Mouse (Mus musculus) MEL (cell line): ENCODE data around the gene C1qtnf1. TPM values are rescaled to one million over a fixed set of nuclear protein-coding genes. Genes with fewer than 3 reads are reported as not detected.

Experiments
- DNase-seq: peaks from one replicate; pipeline ENCODE4 v3.0.0; 2011; ENCODE audit warnings: low read depth, low spot score
- H3K27ac ChIP-seq: 2 replicates; pipeline ENCODE4 v1.5.1; 2012; ENCODE audit warnings: low read depth, mild to moderate bottlenecking, control low read depth, low read length, moderate library complexity; ENCODE audit not compliant: control insufficient read depth
- H3K27me3 ChIP-seq, 2 experiments: fragments of 150-350 bp in 1 of 2; sonication (generic) in 1 of 2; 2 replicates each; pipeline ENCODE4 v1.6.1; 2012; ENCODE audit warnings: low read length in 2 of 2, mild to moderate bottlenecking in 2 of 2, improper control_type of control experiment in 1 of 2, moderate library complexity in 1 of 2; ENCODE audit not compliant: insufficient read depth in 2 of 2, control insufficient read depth in 1 of 2
- H3K36me3 ChIP-seq, 2 experiments: 2 replicates each; pipeline ENCODE4 v1.6.1; 2012 to 2014; ENCODE audit warnings: low read length in 2 of 2, improper control_type of control experiment in 1 of 2, inconsistent platforms in 1 of 2, mild to moderate bottlenecking in 1 of 2; ENCODE audit not compliant: insufficient read depth in 2 of 2, control insufficient read depth in 1 of 2
- H3K4me1 ChIP-seq, 2 experiments: fragments of 150-350 bp in 1 of 2; sonication (generic) in 1 of 2; 2 replicates each; pipeline ENCODE4 v1.6.1; 2012; ENCODE audit warnings: low read length in 2 of 2, improper control_type of control experiment in 1 of 2, mild to moderate bottlenecking in 1 of 2; ENCODE audit not compliant: insufficient read depth in 2 of 2, control insufficient read depth in 1 of 2
- H3K4me3 ChIP-seq, 2 experiments: fragments of 150-350 bp in 1 of 2; sonication (generic) in 1 of 2; 2 replicates each; pipeline ENCODE4 v1.5.1; 2012; ENCODE audit warnings: low read depth in 2 of 2, low read length in 2 of 2, mild to moderate bottlenecking in 2 of 2, moderate library complexity in 2 of 2, control low read depth in 1 of 2, improper control_type of control experiment in 1 of 2; ENCODE audit not compliant: control insufficient read depth in 1 of 2, insufficient read depth in 1 of 2
- H3K79me2 ChIP-seq: 2 replicates; pipeline ENCODE4 v1.6.1; 2012; ENCODE audit warnings: mild to moderate bottlenecking, low read length, moderate library complexity; ENCODE audit not compliant: control insufficient read depth, poor library complexity, insufficient read depth
- H3K9ac ChIP-seq: 2 replicates; pipeline ENCODE4 v1.6.1; 2012; ENCODE audit warnings: low read depth, mild to moderate bottlenecking, control low read depth, low read length, moderate library complexity; ENCODE audit not compliant: control insufficient read depth, poor library complexity, severe bottlenecking
- H3K9me3 ChIP-seq: fragments of 150-350 bp; sonication (generic); replicated peaks from 2 replicates; pipeline ENCODE4 v1.6.1; 2012; ENCODE audit warnings: mild to moderate bottlenecking, low read length, improper control_type of control experiment, moderate library complexity; ENCODE audit not compliant: insufficient read depth
- BHLHE40 ChIP-seq: IDR thresholded peaks from 2 replicates; pipeline ENCODE4 v1.6.1; 2012; ENCODE audit warnings: low read depth, mild to moderate bottlenecking, inconsistent platforms, low read length, improper control_type of control experiment, borderline replicate concordance
- E2F4 ChIP-seq: IDR thresholded peaks from 2 replicates; pipeline ENCODE4 v1.6.1; 2011; ENCODE audit warnings: low read depth, low read length, improper control_type of control experiment, borderline replicate concordance
- GABPA ChIP-seq: IDR thresholded peaks from 2 replicates; pipeline ENCODE4 v1.6.1; 2012; ENCODE audit warnings: low read depth, mild to moderate bottlenecking, inconsistent platforms, low read length, improper control_type of control experiment, moderate library complexity
- GATA1 ChIP-seq: IDR thresholded peaks from 2 replicates; pipeline ENCODE4 v1.6.1; 2011; ENCODE audit warnings: low read depth, low read length, improper control_type of control experiment
- MAZ ChIP-seq: IDR thresholded peaks from 2 replicates; pipeline ENCODE4 v1.6.1; 2012; ENCODE audit warnings: low read depth, mild to moderate bottlenecking, inconsistent platforms, low read length, improper control_type of control experiment
- MEF2A ChIP-seq: IDR thresholded peaks from 2 replicates; pipeline ENCODE4 v1.6.1; 2014; ENCODE audit warnings: low read depth, mild to moderate bottlenecking, inconsistent platforms, low read length, improper control_type of control experiment; ENCODE audit not compliant: poor library complexity, insufficient replicate concordance, severe bottlenecking; ENCODE audit errors: extremely low read depth
- MYC ChIP-seq: IDR thresholded peaks from 2 replicates; pipeline ENCODE4 v1.6.1; 2011; ENCODE audit warnings: low read depth, mild to moderate bottlenecking, low read length, improper control_type of control experiment, moderate library complexity
- POLR2AphosphoS2 ChIP-seq: IDR thresholded peaks from 2 replicates; pipeline ENCODE4 v1.6.1; 2011; ENCODE audit warnings: low read length, improper control_type of control experiment
- POLR2AphosphoS5 ChIP-seq: IDR thresholded peaks from 2 replicates; pipeline ENCODE4 v1.6.1; 2012; ENCODE audit warnings: low read depth, borderline replicate concordance, mild to moderate bottlenecking, inconsistent platforms, low read length, moderate library complexity, mixed read lengths
- RAD21 ChIP-seq: IDR thresholded peaks from 2 replicates; pipeline ENCODE4 v1.6.1; 2011; ENCODE audit warnings: mild to moderate bottlenecking, low read depth, low read length, improper control_type of control experiment
- RCOR1 ChIP-seq: IDR thresholded peaks from 2 replicates; pipeline ENCODE4 v1.6.1; 2012; ENCODE audit warnings: low read depth, mild to moderate bottlenecking, inconsistent platforms, low read length, improper control_type of control experiment
- SMC3 ChIP-seq: IDR thresholded peaks from 2 replicates; pipeline ENCODE4 v1.6.1; 2011; ENCODE audit warnings: low read depth, low read length, improper control_type of control experiment
- TAL1 ChIP-seq: IDR thresholded peaks from 2 replicates; pipeline ENCODE4 v1.6.1; 2012; ENCODE audit warnings: mild to moderate bottlenecking, inconsistent platforms, low read length, moderate library complexity, mixed read lengths
- TCF12 ChIP-seq: IDR thresholded peaks from 2 replicates; pipeline ENCODE4 v1.6.1; 2014; ENCODE audit warnings: low read depth, mild to moderate bottlenecking, inconsistent platforms, low read length, improper control_type of control experiment, moderate library complexity
- USF1 ChIP-seq: IDR thresholded peaks from 2 replicates; pipeline ENCODE4 v1.6.1; 2014; ENCODE audit warnings: low read depth, mild to moderate bottlenecking, inconsistent platforms, low read length, improper control_type of control experiment, moderate library complexity
- ZC3H11A ChIP-seq: IDR thresholded peaks from 2 replicates; pipeline ENCODE4 v1.6.1; 2012; ENCODE audit warnings: low read depth, mild to moderate bottlenecking, inconsistent platforms, low read length, improper control_type of control experiment
- ZNF384 ChIP-seq: IDR thresholded peaks from 2 replicates; pipeline ENCODE4 v1.6.1; 2012; ENCODE audit warnings: low read depth, mild to moderate bottlenecking, inconsistent platforms, low read length, improper control_type of control experiment
- polyA plus RNA-seq, 2 experiments: library from polyadenylated mRNA; stranded (reverse) in 1 of 2; unstranded in 1 of 2; fragments of >175 nt in 1 of 2; fragments of >200 nt in 1 of 2; gene quantifications; 2 replicates each; pipeline versions ENCODE4 v1.2.1 to v1.2.4; 2012; ENCODE audit warnings: low replicate concordance in 2 of 2, low read depth in 1 of 2; ENCODE audit not compliant: insufficient read length in 2 of 2, insufficient read depth in 1 of 2, missing spikeins in 1 of 2
- total RNA-seq: library from RNA; depleted of rRNA; stranded (reverse); fragments of 300-350 nt; gene quantifications from 2 replicates; pipeline ENCODE4 v1.2.3, GENCODE M21; 2012

C1qtnf1 gene
- total and polyA plus RNA-seq, 3 experiments, result 0.27 to 0.72 TPM; not detected in 1

- Histone ChIP-seq H3K9ac (no peak overlapping the region), H3K79me2 (no peaks in the 10 kb centered on the region), H3K4me3 (no peak overlapping the region), H3K36me3 (peaks cover 0 to 7% of the 10 kb centered on the region in 2 experiments; a peak in 2 of 4 replicates), H3K27ac (no peak overlapping the region), H3K9me3 (no peaks in the 10 kb centered on the region), H3K4me1 (peaks cover 2 to 10% of the 10 kb centered on the region in 2 experiments; a peak in 3 of 4 replicates), H3K27me3 (no peaks in the 10 kb centered on the region; a peak in 1 of 4 replicates)
- no peak for DNase-seq
- TF ChIP-seq TCF12 (no peak), BHLHE40 (no peak), MEF2A (no peak), ZNF384 (no peak), RAD21 (no peak), ZC3H11A (no peak), MYC (no peak)
Observed at GRCm38 (mm10) chr11:118424621-118425335, 3.2 kb upstream of the C1qtnf1 start.

GRCm38 (mm10) chr11:118426765-118427164, 1.2 kb upstream of the C1qtnf1 start:
- H3K27ac ChIP-seq, result no peak overlapping the region
- H3K4me1 ChIP-seq, result peaks cover 2 to 13% of the 10 kb centered on the region in 2 experiments; a peak in 3 of 4 replicates
- no peaks in the 10 kb centered on the region for H3K79me2 ChIP-seq
- TF ChIP-seq POLR2AphosphoS2 (no peak), TAL1 (no peak), SMC3 (no peak), USF1 (no peak), GATA1 (no peak), MAZ (no peak), GABPA (no peak), E2F4 (no peak), POLR2AphosphoS5 (no peak), RCOR1 (no peak)
- H3K27me3 ChIP-seq, result no peaks in the 10 kb centered on the region; a peak in 1 of 4 replicates
- no peak for DNase-seq
- H3K4me3 ChIP-seq, result no peak overlapping the region
- H3K36me3 ChIP-seq, result peaks cover 0 to 5% of the 10 kb centered on the region in 2 experiments; a peak in 2 of 4 replicates
- H3K9me3 ChIP-seq, result no peaks in the 10 kb centered on the region
- H3K9ac ChIP-seq, result no peak overlapping the region
